Mouse (Mus musculus) mouse embryonic stem cell (cell line): Measurements from ENCODE around the gene Gm17334.

Source experiments
- in situ Hi-C, 2 experiments: fragments of 300-500 bp; cut with MboI; formaldehyde crosslinking; loops; 1 replicate in 1 of 2; 3 replicates in 1 of 2; pipeline ENCODE4 v1.14.3; 2019 to 2020; ENCODE audit warnings: low sequenced_read_pairs in 2 of 2, low pct_unique_long_range_greater_than_20kb in 1 of 2, mixed read lengths in 1 of 2; ENCODE audit not compliant: unreplicated experiment in 1 of 2

Gene Gm17334

DNA sequence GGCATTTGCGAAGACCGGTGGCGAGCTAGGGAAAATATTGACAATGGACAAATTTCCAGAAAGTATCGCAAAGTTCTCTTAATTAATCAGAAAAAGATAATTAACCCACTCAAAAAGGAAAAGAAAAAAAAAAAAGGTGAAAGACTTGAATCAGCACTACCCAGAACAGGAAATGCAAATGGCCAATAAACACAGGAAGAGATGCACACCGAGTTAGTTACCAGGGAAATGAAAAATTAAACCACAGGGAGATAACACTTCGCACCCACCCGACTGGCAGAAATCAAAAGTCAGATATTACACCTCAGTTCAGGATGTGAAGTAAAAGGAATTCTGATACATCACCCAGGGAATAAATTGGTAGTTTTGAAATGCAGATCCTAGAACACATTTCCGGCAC, 40.7 kb downstream of the Gm17334 start:
- in situ Hi-C loops = no loop called here

DNA sequence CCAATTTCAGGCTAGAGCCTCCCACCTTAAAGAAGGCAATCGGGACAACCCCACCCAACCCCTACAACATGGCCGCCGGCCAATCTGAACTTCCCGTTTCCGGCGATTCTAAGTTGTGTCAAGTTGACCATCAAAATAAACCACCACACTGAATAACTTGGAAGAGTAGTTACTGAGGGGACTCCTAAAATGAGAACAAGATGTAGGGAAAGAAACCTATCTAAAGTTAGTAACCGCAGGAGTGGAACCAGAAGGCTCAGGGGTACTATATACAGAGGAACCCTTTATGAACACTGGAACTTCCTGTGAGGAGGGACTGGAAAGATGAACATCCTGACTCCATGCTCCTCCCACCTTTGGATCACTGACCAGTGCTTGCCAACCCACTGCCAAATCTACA, 41.5 kb downstream of the Gm17334 start:
- in situ Hi-C loops = no loop called here
